Mouse (Mus musculus) ES-Bruce4 (cell line): ENCODE data around the gene Herc4.

Experiments used
- CTCF ChIP-seq: IDR thresholded peaks from one replicate; pipeline ENCODE4 v1.8.1; 2011; ENCODE audit warnings: low read depth, low read length
- POLR2A ChIP-seq: IDR thresholded peaks from one replicate; pipeline ENCODE4 v1.8.1; 2011; ENCODE audit warnings: low read length; ENCODE audit not compliant: insufficient read depth

- TF ChIP-seq POLR2A, result peak; percentile 85
- no peak for TF ChIP-seq CTCF
Observed at GRCm38 (mm10) chr10:63338914-63339643, 95.5 kb downstream of the Herc4 start.
